Mouse (Mus musculus): ENCODE results near the gene Trpm3. TPM values are rescaled to one million over a fixed set of nuclear protein-coding genes. Genes with fewer than 3 reads are reported as not detected.
A peak's percentile ranks its signal among the peaks of the same experiment; 100 is the strongest.

The Trpm3 gene
- polyA plus RNA-seq, 1 experiment from 2014 or later: 48.4 TPM

DNA sequence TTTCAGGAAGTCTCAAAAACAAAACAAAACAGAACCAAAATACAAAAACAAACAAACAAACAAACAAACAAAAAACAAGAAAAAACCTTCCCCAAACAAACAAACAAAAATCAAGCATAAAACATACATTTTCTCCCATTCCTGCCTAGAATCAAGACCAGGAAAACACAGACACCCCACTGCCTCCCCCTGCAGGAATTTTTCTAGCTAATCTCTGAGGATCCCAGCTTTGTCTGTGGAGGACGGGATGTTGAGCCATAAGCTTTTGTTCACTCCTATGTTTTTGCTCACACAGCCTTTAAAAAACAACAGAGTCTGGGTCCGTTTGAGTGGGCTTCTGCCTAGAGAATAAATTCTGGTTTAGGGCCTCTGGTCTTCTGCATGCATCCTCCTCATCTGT lies 162.1 kb downstream of the Trpm3 start:
- DNase-seq (ENCODE audit: low spot score) (no peak), ATAC-seq (ENCODE audit: low FRiP score) (no peak)
- Histone ChIP-seq H3K4me1 (replicated peaks; ENCODE audit: control insufficient read depth, insufficient read depth, low read length) (peaks cover 11% of the 10 kb centered on the region; the same call in 1 of the 2 replicates), H3K9me3 (ENCODE audit: control insufficient read depth, low read length) (no peaks in the 10 kb centered on the region), H3K4me2 (replicated peaks) (no peak overlapping the region), H3K9ac (no peak overlapping the region), H3K36me3 (replicated peaks; ENCODE audit: control insufficient read depth, insufficient read depth) (no peaks in the 10 kb centered on the region), H3K27ac (no peak overlapping the region), H3K27me3 (ENCODE audit: control insufficient read depth, insufficient read depth, low read length) (no peaks in the 10 kb centered on the region), H3K4me3 (replicated peaks; ENCODE audit: low read length) (no peak overlapping the region)
- WGBS: 36% methylated on average over 2 of the region's 2 CpGs

DNA sequence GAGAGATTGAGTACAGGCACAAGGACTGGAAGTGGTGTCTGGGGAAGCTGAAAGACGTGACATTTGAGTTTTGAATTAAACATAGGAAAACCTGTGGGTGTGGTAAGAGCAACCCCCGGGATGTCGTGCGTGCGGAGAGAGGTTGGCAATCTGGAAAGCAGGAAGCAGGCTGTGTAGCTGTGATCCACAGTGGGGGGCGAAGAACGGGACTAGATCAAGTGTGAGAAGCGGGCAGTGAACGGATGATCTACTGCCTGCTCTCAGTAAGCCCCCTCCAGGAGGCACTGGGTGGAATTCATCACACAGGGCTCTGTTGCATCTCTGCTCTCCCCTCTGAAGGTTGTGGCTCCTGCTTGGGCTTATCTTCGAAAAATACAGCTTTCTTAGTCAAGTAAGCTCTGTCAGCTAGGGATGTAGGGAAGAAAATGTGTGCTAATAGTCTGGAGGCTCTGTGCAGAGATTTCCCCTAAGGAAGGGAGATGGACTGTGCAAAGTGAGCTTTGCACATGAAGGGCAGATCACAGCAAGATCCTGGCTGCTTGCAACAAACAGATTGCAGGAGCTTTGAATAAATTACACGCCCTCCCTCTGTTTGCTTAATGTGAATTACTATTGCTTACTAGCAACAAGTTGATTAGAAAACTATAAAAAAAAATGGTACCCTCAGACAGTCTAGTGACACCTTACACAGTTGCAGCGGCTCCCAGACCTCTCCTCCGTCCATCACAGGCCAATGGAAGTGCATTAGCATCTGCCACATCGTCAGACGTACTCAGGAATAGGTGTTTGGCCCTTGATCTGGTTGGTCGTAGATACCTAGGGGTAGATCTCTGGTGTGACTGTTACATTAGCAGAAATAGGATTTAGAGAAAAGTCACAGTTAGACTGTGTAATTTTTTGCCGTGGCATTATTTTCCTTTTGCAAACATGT lies 164.4 kb downstream of the Trpm3 start:
- peak; percentile 66 for ATAC-seq (ENCODE audit: low FRiP score)
- H3K4me3 ChIP-seq (replicated peaks; ENCODE audit: low read length): no peak overlapping the region

DNA sequence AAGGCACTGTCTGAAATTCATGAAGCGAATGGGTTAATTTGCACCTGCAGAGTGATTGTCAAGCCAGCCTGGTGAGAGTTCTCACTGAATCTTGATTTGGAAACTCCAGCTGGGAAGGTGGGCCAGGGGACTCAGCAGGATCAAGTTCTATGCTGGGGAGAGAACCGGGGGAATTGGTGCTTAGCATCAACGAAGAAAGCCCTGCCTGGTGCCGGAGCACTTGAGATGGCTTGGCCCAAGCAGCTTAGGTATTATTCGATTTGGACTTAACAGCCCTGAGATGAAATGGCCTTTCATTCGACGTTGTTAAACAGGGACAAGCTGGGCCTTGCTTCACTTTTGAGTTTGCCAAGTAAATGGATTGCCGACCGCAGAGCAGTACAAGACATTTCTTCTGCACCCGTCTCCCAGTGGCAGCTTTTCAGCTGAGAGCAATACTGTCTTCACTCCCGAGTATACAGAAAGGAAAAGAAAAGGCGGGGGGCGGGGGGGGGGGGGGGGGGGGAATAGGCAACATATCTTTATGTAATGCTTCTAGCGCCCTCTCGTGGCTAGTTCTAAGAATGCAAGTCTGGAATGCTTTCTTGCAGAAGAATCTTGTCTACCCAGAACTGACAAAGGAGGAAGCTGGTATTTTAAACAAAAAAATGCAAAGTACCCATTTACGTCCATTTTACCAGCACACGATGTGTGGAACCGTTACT lies 165.3 kb downstream of the Trpm3 start:
- peak overlapping the region; percentile 35; the same call in 1 of the 2 replicates for H3K9ac ChIP-seq
- H3K4me2 ChIP-seq (replicated peaks): peak overlapping the region; percentile 49
- H3K27me3 ChIP-seq (ENCODE audit: control insufficient read depth, insufficient read depth, low read length): no peaks in the 10 kb centered on the region
- peaks cover 11% of the 10 kb centered on the region; the same call in 1 of the 2 replicates for H3K4me1 ChIP-seq (replicated peaks; ENCODE audit: control insufficient read depth, insufficient read depth, low read length)
- DNase-seq (ENCODE audit: low spot score) (peak; percentile 99), ATAC-seq (ENCODE audit: low FRiP score) (peak; percentile 80)
- H3K9me3 ChIP-seq (ENCODE audit: control insufficient read depth, low read length): no peaks in the 10 kb centered on the region
- no peaks in the 10 kb centered on the region for H3K36me3 ChIP-seq (replicated peaks; ENCODE audit: control insufficient read depth, insufficient read depth)
- no peak overlapping the region for H3K27ac ChIP-seq
- WGBS: 2% methylated on average over 18 of the region's 18 CpGs
- H3K4me3 ChIP-seq (replicated peaks; ENCODE audit: low read length): peak overlapping the region; percentile 17; the same call in 1 of the 2 replicates

More for the DNA sequence above, 164.4 kb downstream of the Trpm3 start:
- H3K4me1 ChIP-seq (replicated peaks; ENCODE audit: control insufficient read depth, insufficient read depth, low read length): peaks cover 11% of the 10 kb centered on the region; the same call in 1 of the 2 replicates
- no peaks in the 10 kb centered on the region for H3K27me3 ChIP-seq (ENCODE audit: control insufficient read depth, insufficient read depth, low read length)
- no peaks in the 10 kb centered on the region for H3K9me3 ChIP-seq (ENCODE audit: control insufficient read depth, low read length)
- no peaks in the 10 kb centered on the region for H3K36me3 ChIP-seq (replicated peaks; ENCODE audit: control insufficient read depth, insufficient read depth)
- 16% methylated on average over 17 of the region's 17 CpGs for WGBS
- no peak overlapping the region; the same call in 1 of the 2 replicates for H3K9ac ChIP-seq
- 0 out of 2 replicates have a peak overlapping the region, but pooled peaks have one; percentile 17 for H3K27ac ChIP-seq
- DNase-seq (ENCODE audit: low spot score): peak; percentile 35
- peak overlapping the region; percentile 49 for H3K4me2 ChIP-seq (replicated peaks)

DNA sequence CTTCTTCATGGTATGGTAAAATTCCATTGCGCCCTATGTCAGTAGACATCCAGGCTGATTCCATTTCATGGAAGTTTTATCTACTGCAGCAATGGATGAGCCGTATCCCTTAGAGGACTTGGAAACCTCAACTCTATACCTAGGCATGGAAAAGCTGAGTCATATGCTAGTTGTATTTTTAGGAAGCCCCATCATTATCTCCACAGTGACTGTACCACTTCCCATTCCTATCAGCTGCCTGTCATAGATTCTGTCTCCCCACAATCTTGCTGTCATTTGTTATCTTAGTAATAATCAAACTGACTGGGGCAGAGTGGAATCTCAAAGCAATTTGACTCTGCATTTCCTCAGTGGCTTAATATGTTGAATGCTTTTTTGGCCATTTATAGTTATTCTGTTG lies 169.2 kb downstream of the Trpm3 start:
- H3K9me3 ChIP-seq (ENCODE audit: control insufficient read depth, low read length): no peaks in the 10 kb centered on the region
- H3K36me3 ChIP-seq (replicated peaks; ENCODE audit: control insufficient read depth, insufficient read depth): no peaks in the 10 kb centered on the region
- no peaks in the 10 kb centered on the region for H3K27me3 ChIP-seq (ENCODE audit: control insufficient read depth, insufficient read depth, low read length)
- ATAC-seq (ENCODE audit: low FRiP score) (no peak), DNase-seq (ENCODE audit: low spot score) (no peak)
- WGBS: 95% methylated on average over 2 of the region's 2 CpGs
- H3K4me2 ChIP-seq (replicated peaks): no peak overlapping the region
- peaks cover 7% of the 10 kb centered on the region; the same call in 1 of the 2 replicates for H3K4me1 ChIP-seq (replicated peaks; ENCODE audit: control insufficient read depth, insufficient read depth, low read length)
- H3K4me3 ChIP-seq (replicated peaks; ENCODE audit: low read length): no peak overlapping the region
- no peak overlapping the region for H3K27ac ChIP-seq
- no peak overlapping the region for H3K9ac ChIP-seq

DNA sequence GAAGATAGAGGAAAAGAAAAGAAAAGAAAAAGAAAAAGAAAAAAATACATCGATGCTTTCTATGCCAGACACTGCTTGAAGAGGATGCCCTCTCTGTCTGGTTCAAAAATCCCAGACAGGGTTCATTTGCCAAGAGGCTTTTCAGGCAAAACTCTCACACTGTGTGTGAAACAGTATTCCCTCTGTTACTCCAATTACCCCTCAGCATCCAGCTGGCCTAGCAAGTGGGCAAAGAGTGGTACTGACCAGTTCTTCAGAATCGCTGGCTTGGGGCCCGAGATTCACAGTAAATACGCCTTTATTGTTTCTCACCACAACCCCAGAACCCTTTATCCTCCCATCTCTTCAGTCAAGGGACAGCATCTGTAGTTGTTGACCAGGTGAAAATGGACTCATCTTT lies 178.5 kb downstream of the Trpm3 start:
- ATAC-seq (ENCODE audit: low FRiP score) (no peak), DNase-seq (ENCODE audit: low spot score) (no peak)
- WGBS: 85% methylated on average over 4 of the region's 4 CpGs
- Histone ChIP-seq H3K4me2 (replicated peaks) (no peak overlapping the region), H3K36me3 (replicated peaks; ENCODE audit: control insufficient read depth, insufficient read depth) (no peaks in the 10 kb centered on the region), H3K9ac (no peak overlapping the region), H3K4me1 (replicated peaks; ENCODE audit: control insufficient read depth, insufficient read depth, low read length) (no peaks in the 10 kb centered on the region), H3K27ac (no peak overlapping the region), H3K27me3 (ENCODE audit: control insufficient read depth, insufficient read depth, low read length) (no peaks in the 10 kb centered on the region), H3K4me3 (replicated peaks; ENCODE audit: low read length) (no peak overlapping the region), H3K9me3 (ENCODE audit: control insufficient read depth, low read length) (no peaks in the 10 kb centered on the region)

DNA sequence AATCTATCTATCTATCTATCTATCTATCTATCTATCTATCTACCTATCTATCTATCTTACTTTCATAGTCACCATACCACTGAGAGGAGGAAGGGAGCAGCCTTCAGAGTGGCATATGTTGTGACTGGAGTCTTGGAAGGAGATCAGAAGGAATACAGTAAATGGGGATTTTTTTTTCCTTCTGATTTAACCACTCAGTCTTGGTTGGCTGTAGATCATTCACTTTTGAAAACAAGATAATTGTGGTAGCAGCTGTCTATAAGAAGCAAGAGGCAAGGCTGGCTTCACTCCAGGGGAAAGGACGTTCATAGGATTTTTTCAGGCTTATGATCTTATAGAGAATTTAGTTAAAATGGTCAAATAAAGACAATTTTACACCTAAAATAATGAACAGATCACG lies 188.0 kb downstream of the Trpm3 start:
- no peak overlapping the region for H3K4me2 ChIP-seq (replicated peaks)
- WGBS: 74% methylated on average over 2 of the region's 2 CpGs
- ATAC-seq (ENCODE audit: low FRiP score) (no peak), DNase-seq (ENCODE audit: low spot score) (no peak)
- no peak overlapping the region for H3K4me3 ChIP-seq (replicated peaks; ENCODE audit: low read length)
- no peak overlapping the region for H3K9ac ChIP-seq
- H3K27ac ChIP-seq: no peak overlapping the region
- H3K9me3 ChIP-seq (ENCODE audit: control insufficient read depth, low read length): no peaks in the 10 kb centered on the region
- H3K4me1 ChIP-seq (replicated peaks; ENCODE audit: control insufficient read depth, insufficient read depth, low read length): no peaks in the 10 kb centered on the region
- no peaks in the 10 kb centered on the region for H3K27me3 ChIP-seq (ENCODE audit: control insufficient read depth, insufficient read depth, low read length)
- no peaks in the 10 kb centered on the region for H3K36me3 ChIP-seq (replicated peaks; ENCODE audit: control insufficient read depth, insufficient read depth)

DNA sequence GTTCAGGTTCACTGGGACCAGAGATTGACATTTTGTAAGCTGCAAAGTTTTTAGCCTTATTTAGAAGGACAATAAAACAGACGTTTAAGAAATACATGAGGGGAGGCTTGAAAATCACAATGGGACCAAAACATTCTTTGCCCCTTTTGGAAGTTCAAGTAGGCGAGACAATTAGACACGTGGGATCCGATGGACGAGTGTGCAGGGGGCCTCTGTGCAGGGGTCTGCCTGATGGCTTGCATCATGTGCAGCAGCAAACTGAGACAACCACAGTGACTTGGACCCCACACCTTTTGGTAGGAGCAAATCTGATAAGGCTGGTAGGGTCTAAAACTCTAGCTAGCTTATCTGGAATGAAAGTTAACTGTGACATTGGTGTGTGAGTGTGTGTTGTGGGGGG lies 188.4 kb downstream of the Trpm3 start:
- Histone ChIP-seq H3K36me3 (replicated peaks; ENCODE audit: control insufficient read depth, insufficient read depth) (no peaks in the 10 kb centered on the region), H3K4me3 (replicated peaks; ENCODE audit: low read length) (no peak overlapping the region), H3K9me3 (ENCODE audit: control insufficient read depth, low read length) (no peaks in the 10 kb centered on the region), H3K9ac (no peak overlapping the region), H3K4me2 (replicated peaks) (no peak overlapping the region), H3K27ac (no peak overlapping the region), H3K27me3 (ENCODE audit: control insufficient read depth, insufficient read depth, low read length) (no peaks in the 10 kb centered on the region), H3K4me1 (replicated peaks; ENCODE audit: control insufficient read depth, insufficient read depth, low read length) (no peaks in the 10 kb centered on the region)
- DNase-seq (ENCODE audit: low spot score) (no peak), ATAC-seq (ENCODE audit: low FRiP score) (no peak)
- 53% methylated on average over 5 of the region's 5 CpGs for WGBS

DNA sequence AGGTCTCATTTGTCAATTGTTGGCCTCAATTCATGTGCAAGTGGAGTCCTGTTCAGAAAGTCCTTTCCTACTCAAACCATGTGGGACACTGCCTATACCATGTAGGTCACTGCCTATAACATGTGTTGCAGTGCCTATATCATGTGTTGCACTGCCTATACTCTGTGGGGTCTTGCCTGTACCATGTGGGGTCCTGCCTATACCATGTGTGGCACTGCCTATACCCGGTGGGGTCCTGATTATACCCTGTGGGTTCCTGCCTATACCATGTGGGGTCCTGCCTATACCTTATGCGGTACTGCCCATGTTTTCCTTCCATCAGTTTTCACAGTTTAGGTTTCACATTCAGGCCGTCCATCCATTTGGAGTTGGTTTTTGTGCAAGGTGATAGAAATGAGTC lies 197.4 kb downstream of the Trpm3 start:
- no peaks in the 10 kb centered on the region for H3K27me3 ChIP-seq (ENCODE audit: control insufficient read depth, insufficient read depth, low read length)
- H3K9me3 ChIP-seq (ENCODE audit: control insufficient read depth, low read length): no peaks in the 10 kb centered on the region
- DNase-seq (ENCODE audit: low spot score): no peak
- no peaks in the 10 kb centered on the region for H3K36me3 ChIP-seq (replicated peaks; ENCODE audit: control insufficient read depth, insufficient read depth)
- no peak overlapping the region for H3K4me3 ChIP-seq (replicated peaks; ENCODE audit: low read length)
- no peak overlapping the region for H3K27ac ChIP-seq
- H3K4me1 ChIP-seq (replicated peaks; ENCODE audit: control insufficient read depth, insufficient read depth, low read length): no peaks in the 10 kb centered on the region
- WGBS: 91% methylated on average over 3 of the region's 3 CpGs
- no peak for ATAC-seq (ENCODE audit: low FRiP score)
- no peak overlapping the region for H3K4me2 ChIP-seq (replicated peaks)
- H3K9ac ChIP-seq: no peak overlapping the region

DNA sequence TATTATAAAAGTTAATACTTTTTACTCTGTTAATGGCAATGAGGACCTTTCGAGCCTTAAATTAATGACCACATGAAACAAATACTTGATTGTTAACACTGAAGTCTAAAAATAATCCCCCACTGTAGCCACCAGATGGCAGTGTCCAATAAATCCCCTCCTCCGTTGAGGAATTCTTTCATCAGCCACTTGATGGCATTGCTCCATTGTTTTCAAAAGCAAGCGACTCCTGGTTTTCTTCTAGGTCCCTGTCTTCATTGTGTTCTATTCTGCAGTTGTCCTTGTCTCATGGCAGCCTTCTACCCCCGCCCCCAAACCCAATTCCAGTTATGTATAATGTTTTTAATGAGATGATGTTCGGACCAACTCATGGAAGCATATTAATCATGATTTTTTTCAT lies 198.6 kb downstream of the Trpm3 start:
- H3K27me3 ChIP-seq (ENCODE audit: control insufficient read depth, insufficient read depth, low read length): no peaks in the 10 kb centered on the region
- H3K9me3 ChIP-seq (ENCODE audit: control insufficient read depth, low read length): no peaks in the 10 kb centered on the region
- H3K4me3 ChIP-seq (replicated peaks; ENCODE audit: low read length): no peak overlapping the region
- H3K27ac ChIP-seq: no peak overlapping the region
- H3K4me2 ChIP-seq (replicated peaks): no peak overlapping the region
- peak; percentile 89 for DNase-seq (ENCODE audit: low spot score)
- no peak overlapping the region for H3K9ac ChIP-seq
- H3K4me1 ChIP-seq (replicated peaks; ENCODE audit: control insufficient read depth, insufficient read depth, low read length): no peaks in the 10 kb centered on the region
- no peaks in the 10 kb centered on the region for H3K36me3 ChIP-seq (replicated peaks; ENCODE audit: control insufficient read depth, insufficient read depth)
- 18% methylated on average over 5 of the region's 5 CpGs for WGBS
- peak; percentile 73 for ATAC-seq (ENCODE audit: low FRiP score)
